Mouse (Mus musculus): ENCODE results near the gene Rbm43. TPM values are rescaled to one million over a fixed set of nuclear protein-coding genes. Genes with fewer than 3 reads are reported as not detected.

Rbm43 gene
- total RNA-seq (2023), result 10 to 100 TPM; 17.6 to 21.4 TPM

DNA sequence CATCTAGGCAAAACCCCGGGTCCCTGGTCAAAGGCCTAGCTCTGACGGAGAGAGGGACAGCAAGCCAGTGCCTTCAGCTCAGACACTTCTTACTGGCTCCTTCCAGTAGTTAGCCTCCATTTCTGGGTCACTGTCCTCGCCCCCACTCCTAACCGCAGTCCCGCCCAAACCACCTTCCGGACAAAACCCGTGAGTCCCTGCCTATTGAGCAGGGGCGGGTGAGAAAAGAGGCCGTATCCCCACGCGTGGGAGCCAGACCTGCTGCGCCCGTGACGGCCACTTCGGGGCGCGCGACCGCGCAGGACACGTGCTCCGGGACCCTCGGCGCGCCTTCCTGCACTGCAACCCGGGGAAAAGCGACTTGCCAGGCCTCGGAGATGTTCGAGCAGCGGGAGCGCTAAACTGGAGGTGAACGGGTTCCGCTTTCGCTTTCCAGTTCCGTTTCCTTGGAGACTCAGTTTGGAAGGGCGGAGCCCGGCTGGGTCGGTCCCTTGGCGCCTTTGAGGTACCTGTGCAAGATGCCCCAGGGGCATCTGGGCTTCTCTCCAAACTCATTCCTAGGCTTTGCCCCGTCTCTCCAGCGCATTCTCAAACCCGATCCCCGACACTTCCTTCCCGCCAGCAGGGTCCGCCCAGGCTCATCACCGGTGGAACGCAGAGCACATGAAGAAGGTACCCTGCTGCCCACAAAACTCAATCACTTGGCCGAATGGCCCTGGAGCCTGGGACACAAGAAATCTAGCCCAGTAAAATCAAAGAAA, at the start of gene Rbm43:
Gene Rbm43, minus strand, starts transcription at position 590 of the 761 bp plus-strand sequence.

DNA sequence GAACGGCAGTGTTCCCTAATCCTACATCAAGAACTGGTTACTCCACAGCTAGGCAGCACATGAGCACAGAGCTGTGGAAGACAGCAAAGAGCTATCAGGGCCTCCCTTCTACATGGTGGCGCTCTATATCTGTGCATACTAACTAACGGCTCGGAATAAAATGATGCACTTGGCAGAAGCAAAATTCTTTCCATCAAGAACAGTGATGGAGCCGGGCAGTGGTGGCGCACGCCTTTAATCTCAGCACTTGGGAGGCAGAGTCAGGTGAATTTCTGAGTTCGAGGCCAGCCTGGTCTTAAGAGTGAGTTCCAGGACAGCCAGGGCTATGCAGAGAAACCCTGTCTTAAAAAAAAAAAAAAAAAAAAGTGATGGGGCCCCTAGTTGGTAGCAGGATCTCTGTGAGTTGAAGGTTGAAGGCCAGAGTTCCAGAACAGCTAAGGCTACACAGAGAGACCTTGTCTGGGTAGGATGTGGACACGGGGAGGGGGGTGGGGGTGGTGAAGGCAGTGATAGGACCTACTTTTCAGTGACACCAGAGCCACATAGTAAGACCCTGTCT, 38.5 kb upstream of the Rbm43 start, which contains the start of gene Nmi:
Gene Nmi, minus strand, starts transcription at position 85 of the 559 bp plus-strand sequence.

Other genes starting within 250 kb of the Rbm43 start
- gene Nmi, start 38.3 kb upstream of the Rbm43 start, total RNA-seq (2023), result 10 to 100 TPM; 22.7 to 28.1 TPM
- gene Tnfaip6, start 102.8 kb upstream of the Rbm43 start, total RNA-seq (2023), result 1 to 10 TPM in 1 of 2 experiments, under 1 TPM in 1; 0.70 to 1.6 TPM
- gene Rif1, start 137.7 kb upstream of the Rbm43 start, total RNA-seq (2023), result 10 to 100 TPM; 21.2 to 23.2 TPM